Comparison of ENCODE assay signal across 15 mouse cellular contexts in genomic region chr11:100387111-100387510, GRCm38 (mm10). TPM values are rescaled to one million over a fixed set of nuclear protein-coding genes. Genes with fewer than 3 reads are reported as not detected.
DNase-seq lines count a peak whose midpoint lies in the region; ATAC-seq and TF ChIP-seq lines count a peak whose summit lies in the region.
"Had no signal": no experiment of that assay in that cellular context is flagged by ENCODE, and none has a peak within 500 bp of the region (broad histone marks: within the 10 kb centered on the region; RNA-seq: fewer than 3 reads in every experiment).

No protein-coding gene starts in this region.

- H3K4me2 ChIP-seq in heart, embryonic 15.5 days = 0 out of 2 replicates have a peak overlapping the region, but pooled peaks have one; percentile 52
- H3K4me2 ChIP-seq in embryonic facial prominence, embryonic 12.5 days (replicated peaks) = no peak overlapping the region
- H3K4me2 ChIP-seq in limb, embryonic 14.5 days (replicated peaks; ENCODE audit: low read depth, low read length, severe bottlenecking) = no peak overlapping the region
- H3K4me2 ChIP-seq: forebrain, embryonic 15.5 days had no signal

- no peak overlapping the region; the same call in 1 of the 2 replicates for H3K4me3 ChIP-seq in heart, embryonic 15.5 days
- H3K4me3 ChIP-seq in ES-Bruce4 (ENCODE audit: low read depth, low read length) = no peak overlapping the region
- H3K4me3 ChIP-seq in embryonic facial prominence, embryonic 12.5 days = no peak overlapping the region
- H3K4me3 ChIP-seq in limb, embryonic 14.5 days (replicated peaks; ENCODE audit: low read length) = no peak overlapping the region
- H3K4me3 ChIP-seq: forebrain, embryonic 15.5 days; limb, embryonic 12.5 days had no signal

- peaks cover 41% of the 10 kb centered on the region for H3K36me3 ChIP-seq in heart, embryonic 15.5 days
- 0 out of 2 replicates have a peak, but pooled peaks cover 4% of the 10 kb centered on the region for H3K36me3 ChIP-seq in ES-Bruce4 (ENCODE audit: control insufficient read depth, insufficient read depth, low read length, poor library complexity, severe bottlenecking)
- peaks cover 34% of the 10 kb centered on the region for H3K36me3 ChIP-seq in embryonic facial prominence, embryonic 12.5 days
- H3K36me3 ChIP-seq in limb, embryonic 14.5 days (ENCODE audit: control insufficient read depth, insufficient read depth, low read length) = peaks cover 36% of the 10 kb centered on the region

- peaks cover 61% of the 10 kb centered on the region for H3K4me1 ChIP-seq in heart, embryonic 15.5 days (replicated peaks)
- peaks cover 21% of the 10 kb centered on the region for H3K4me1 ChIP-seq in ES-Bruce4 (ENCODE audit: control insufficient read depth, insufficient read depth, low read length)
- H3K4me1 ChIP-seq in embryonic facial prominence, embryonic 12.5 days = peaks cover 31% of the 10 kb centered on the region
- H3K4me1 ChIP-seq in limb, embryonic 14.5 days (ENCODE audit: control insufficient read depth, insufficient read depth, low read length) = peaks cover 21% of the 10 kb centered on the region

- intact Hi-C loops in heart, postnatal 10 days (cut with DNase I) = no loop called here

- no peaks in the 10 kb centered on the region for H3K27me3 ChIP-seq in heart, embryonic 15.5 days
- H3K27me3 ChIP-seq in ES-Bruce4 (ENCODE audit: control insufficient read depth, insufficient read depth, low read length, poor library complexity, severe bottlenecking) = no peaks in the 10 kb centered on the region
- H3K27me3 ChIP-seq in embryonic facial prominence, embryonic 12.5 days = no peaks in the 10 kb centered on the region
- H3K27me3 ChIP-seq in limb, embryonic 14.5 days (ENCODE audit: control insufficient read depth, insufficient read depth, low read length) = no peaks in the 10 kb centered on the region
- H3K27me3 ChIP-seq: forebrain, embryonic 15.5 days; limb, embryonic 12.5 days had no signal

- TF ChIP-seq CTCF in ES-Bruce4 (IDR thresholded peaks at IDR 0.05; ENCODE audit: low read depth, low read length) = no peak

- no peak for DNase-seq in heart, postnatal 10 days
- DNase-seq in limb, embryonic 14.5 days (ENCODE audit: low spot score) = no peak
- no peak for DNase-seq in left cerebral cortex, adult 9 months (ENCODE audit: low spot score in 2 of 2)
- no peak for DNase-seq in thymus, postnatal 10 days (ENCODE audit: low spot score in 2 of 2)
- DNase-seq: cerebellum, adult 2 months; gastrocnemius, postnatal 14 days; layer of hippocampus, adult 9-11 months had no signal

- H3K27ac ChIP-seq in heart, embryonic 15.5 days = peak overlapping the region; percentile 88
- peak overlapping the region; percentile 95 for H3K27ac ChIP-seq in ES-Bruce4 (ENCODE audit: insufficient read depth, low read length)
- peak overlapping the region; percentile 66 for H3K27ac ChIP-seq in embryonic facial prominence, embryonic 12.5 days
- 0 out of 2 replicates have a peak overlapping the region, but pooled peaks have one; percentile 43 for H3K27ac ChIP-seq in limb, embryonic 14.5 days (replicated peaks; ENCODE audit: low read depth, low read length)
- H3K27ac ChIP-seq: forebrain, embryonic 15.5 days had no signal

- TF ChIP-seq POLR2A in ES-Bruce4 (IDR thresholded peaks at IDR 0.05; ENCODE audit: insufficient read depth, low read length) = no peak
- no peak for TF ChIP-seq POLR2A in limb, embryonic 14.5 days (IDR thresholded peaks at IDR 0.05; ENCODE audit: borderline replicate concordance, extremely low read depth, insufficient read depth, insufficient read length)

- H3K9ac ChIP-seq in heart, embryonic 15.5 days = no peak overlapping the region
- H3K9ac ChIP-seq in ES-Bruce4 (ENCODE audit: low read depth, poor library complexity, severe bottlenecking) = 0 out of 2 replicates have a peak overlapping the region, but pooled peaks have one; percentile 2
- no peak overlapping the region for H3K9ac ChIP-seq in embryonic facial prominence, embryonic 12.5 days
- H3K9ac ChIP-seq in limb, embryonic 14.5 days (ENCODE audit: low read depth, low read length, severe bottlenecking) = no peak overlapping the region
- H3K9ac ChIP-seq: forebrain, embryonic 15.5 days had no signal

- WGBS in heart, embryonic 15.5 days = 84% methylated on average over 6 of the region's 6 CpGs
- WGBS in embryonic facial prominence, embryonic 12.5 days = 87% methylated on average over 6 of the region's 6 CpGs
- 91% methylated on average over 6 of the region's 6 CpGs for WGBS in limb, embryonic 14.5 days

- ATAC-seq in heart, embryonic 15.5 days (replicated peaks; ENCODE audit: insufficient number of reproducible peaks, insufficient read depth, low FRiP score, low read depth) = no peak
- ATAC-seq in embryonic facial prominence, embryonic 12.5 days (ENCODE audit: insufficient number of reproducible peaks, insufficient read depth, low FRiP score, low TSS enrichment) = no peak
- no peak for ATAC-seq in limb, embryonic 14.5 days (ENCODE audit: low FRiP score, low read depth)
- no peak for ATAC-seq in activated CD4-positive, CD25-positive, alpha-beta regulatory T cell, adult 4 months
- ATAC-seq: forebrain, embryonic 15.5 days; midbrain, embryonic 16.5 days had no signal

- no peak for TF ChIP-seq EP300 in ES-Bruce4 (IDR thresholded peaks at IDR 0.05; ENCODE audit: insufficient read depth, low read depth, low read length)

- H3K9me3 ChIP-seq in heart, embryonic 15.5 days (replicated peaks) = no peaks in the 10 kb centered on the region
- no peaks in the 10 kb centered on the region for H3K9me3 ChIP-seq in ES-Bruce4 (replicated peaks; ENCODE audit: control insufficient read depth, insufficient read depth, low read length, poor library complexity, severe bottlenecking)
- H3K9me3 ChIP-seq in embryonic facial prominence, embryonic 12.5 days = no peaks in the 10 kb centered on the region
- no peaks in the 10 kb centered on the region for H3K9me3 ChIP-seq in limb, embryonic 14.5 days (ENCODE audit: control insufficient read depth, low read length)
- H3K9me3 ChIP-seq: forebrain, embryonic 15.5 days; limb, embryonic 12.5 days had no signal

RNA-seq across cellular contexts. Expression of gene Jup, which starts 10.5 kb away (rescaled TPM):
- 117 and 140 TPM in 2 replicates for polyA plus RNA-seq in heart, embryonic 15.5 days (2015; fragmentation: Nextera tagmentation; extraction: Ambion mirVana)
- total RNA-seq in heart, postnatal 10 days (2021) = 100 to 1,000 TPM; 252 to 286 TPM
- 166 and 171 TPM in 2 replicates for polyA plus RNA-seq in ES-Bruce4 (2011; ENCODE audit: insufficient read depth, insufficient read length, low read depth, missing spikeins)
- 70.6 and 74.0 TPM in 2 replicates for polyA plus RNA-seq in embryonic facial prominence, embryonic 12.5 days (2016; fragmentation: Nextera tagmentation; extraction: Ambion mirVana)
- polyA plus RNA-seq in limb, embryonic 14.5 days (2012; rRNA removed) = 111 and 123 TPM in 2 replicates
- 145 and 159 TPM in 2 replicates for polyA plus RNA-seq in limb, embryonic 14.5 days (2014; fragmentation: Nextera tagmentation; extraction: Ambion mirVana)
- 1 to 10 TPM in 1 of 2 experiments, under 1 TPM in 1; 0.19 to 1.5 TPM for polyA plus RNA-seq in activated CD4-positive, CD25-positive, alpha-beta regulatory T cell, adult 4 months (2017; shearing (Covaris generic))

RNA-seq across cellular contexts. Expression of gene P3h4, which starts 27.5 kb away (rescaled TPM):
- polyA plus RNA-seq in heart, embryonic 15.5 days (2015; fragmentation: Nextera tagmentation; extraction: Ambion mirVana) = 48.3 and 63.1 TPM in 2 replicates
- total RNA-seq in heart, postnatal 10 days (2021) = 10 to 100 TPM; 24.4 to 27.3 TPM
- 13.3 and 16.8 TPM in 2 replicates for polyA plus RNA-seq in ES-Bruce4 (2011; ENCODE audit: insufficient read depth, insufficient read length, low read depth, missing spikeins)
- polyA plus RNA-seq in embryonic facial prominence, embryonic 12.5 days (2016; fragmentation: Nextera tagmentation; extraction: Ambion mirVana) = 51.4 and 55.3 TPM in 2 replicates
- polyA plus RNA-seq in limb, embryonic 14.5 days (2012; rRNA removed) = 120 and 160 TPM in 2 replicates
- polyA plus RNA-seq in limb, embryonic 14.5 days (2014; fragmentation: Nextera tagmentation; extraction: Ambion mirVana) = 92.1 and 95.2 TPM in 2 replicates
- not detected for polyA plus RNA-seq in activated CD4-positive, CD25-positive, alpha-beta regulatory T cell, adult 4 months (2017; shearing (Covaris generic))
- total RNA-seq: neutrophil, adult 5-6 weeks had no signal

RNA-seq across cellular contexts. Expression of gene Fkbp10, which starts 28.4 kb away (rescaled TPM):
- polyA plus RNA-seq in heart, embryonic 15.5 days (2015; fragmentation: Nextera tagmentation; extraction: Ambion mirVana) = 86.3 and 119 TPM in 2 replicates
- total RNA-seq in heart, postnatal 10 days (2021) = 10 to 100 TPM; 58.6 to 59.7 TPM
- polyA plus RNA-seq in ES-Bruce4 (2011; ENCODE audit: insufficient read depth, insufficient read length, low read depth, missing spikeins) = 22.5 and 24.3 TPM in 2 replicates
- 109 and 113 TPM in 2 replicates for polyA plus RNA-seq in embryonic facial prominence, embryonic 12.5 days (2016; fragmentation: Nextera tagmentation; extraction: Ambion mirVana)
- 251 and 316 TPM in 2 replicates for polyA plus RNA-seq in limb, embryonic 14.5 days (2012; rRNA removed)
- polyA plus RNA-seq in limb, embryonic 14.5 days (2014; fragmentation: Nextera tagmentation; extraction: Ambion mirVana) = 179 and 187 TPM in 2 replicates
- not detected for polyA plus RNA-seq in activated CD4-positive, CD25-positive, alpha-beta regulatory T cell, adult 4 months (2017; shearing (Covaris generic))
- total RNA-seq: neutrophil, adult 5-6 weeks had no signal

RNA-seq across cellular contexts. Expression of gene Hap1, which starts 31.2 kb away (rescaled TPM):
- 5.3 and 7.7 TPM in 2 replicates for polyA plus RNA-seq in heart, embryonic 15.5 days (2015; fragmentation: Nextera tagmentation; extraction: Ambion mirVana)
- total RNA-seq in heart, postnatal 10 days (2021) = 1 to 10 TPM; 1.4 TPM
- polyA plus RNA-seq in ES-Bruce4 (2011; ENCODE audit: insufficient read depth, insufficient read length, low read depth, missing spikeins) = 12.7 and 13.6 TPM in 2 replicates
- polyA plus RNA-seq in embryonic facial prominence, embryonic 12.5 days (2016; fragmentation: Nextera tagmentation; extraction: Ambion mirVana) = 10.6 and 13.4 TPM in 2 replicates
- 3.8 and 4.4 TPM in 2 replicates for polyA plus RNA-seq in limb, embryonic 14.5 days (2012; rRNA removed)
- polyA plus RNA-seq in limb, embryonic 14.5 days (2014; fragmentation: Nextera tagmentation; extraction: Ambion mirVana) = 1.4 and 1.6 TPM in 2 replicates
- polyA plus RNA-seq in activated CD4-positive, CD25-positive, alpha-beta regulatory T cell, adult 4 months (2017; shearing (Covaris generic)) = under 1 TPM in 1 of 2 experiments, not detected in 1; 0.87 TPM

RNA-seq across cellular contexts. Expression of gene Gast, which starts 52.9 kb away (rescaled TPM):
- not detected in 2 replicates for polyA plus RNA-seq in heart, embryonic 15.5 days (2015; fragmentation: Nextera tagmentation; extraction: Ambion mirVana)
- not detected for total RNA-seq in heart, postnatal 10 days (2021)
- not detected in 2 replicates for polyA plus RNA-seq in ES-Bruce4 (2011; ENCODE audit: insufficient read depth, insufficient read length, low read depth, missing spikeins)
- not detected in 2 replicates for polyA plus RNA-seq in embryonic facial prominence, embryonic 12.5 days (2016; fragmentation: Nextera tagmentation; extraction: Ambion mirVana)
- 0.36 and 0.74 TPM in 2 replicates for polyA plus RNA-seq in limb, embryonic 14.5 days (2012; rRNA removed)
- polyA plus RNA-seq in limb, embryonic 14.5 days (2014; fragmentation: Nextera tagmentation; extraction: Ambion mirVana) = 0.47 and 0.50 TPM in 2 replicates
- polyA plus RNA-seq in activated CD4-positive, CD25-positive, alpha-beta regulatory T cell, adult 4 months (2017; shearing (Covaris generic)) = not detected
- total RNA-seq: gastrocnemius, postnatal 14 days; neutrophil, adult 5-6 weeks had no signal
- polyA plus RNA-seq: cerebellum, adult 2 months; limb, embryonic 12.5 days had no signal

Comparison
In these comparisons a context has a peak if more than half of its experiments do, and no peak if none do; other contexts are left out.
1. H3K27ac ChIP-seq: peak in every context shown above with its lines; median percentile 95 in ES-Bruce4; 88 in heart, embryonic 15.5 days; 66 in embryonic facial prominence, embryonic 12.5 days; 43 in limb, embryonic 14.5 days.
2. RNA of gene Jup, which starts 10.5 kb away (polyA plus RNA-seq): 166 to 171 TPM in ES-Bruce4, 111 to 159 TPM in limb, embryonic 14.5 days, 117 to 140 TPM in heart, embryonic 15.5 days and 70.6 to 74.0 TPM in embryonic facial prominence, embryonic 12.5 days; 0.19 to 1.5 TPM in activated CD4-positive, CD25-positive, alpha-beta regulatory T cell, adult 4 months; every median in the first group is over 10 times any median in the second.
3. RNA of gene P3h4, which starts 27.5 kb away (polyA plus RNA-seq): 92.1 to 160 TPM in limb, embryonic 14.5 days, 51.4 to 55.3 TPM in embryonic facial prominence, embryonic 12.5 days, 48.3 to 63.1 TPM in heart, embryonic 15.5 days and 13.3 to 16.8 TPM in ES-Bruce4; not detected in activated CD4-positive, CD25-positive, alpha-beta regulatory T cell, adult 4 months; every median in the first group is over 10 times any median in the second.
4. RNA of gene Fkbp10, which starts 28.4 kb away (polyA plus RNA-seq): 179 to 316 TPM in limb, embryonic 14.5 days, 109 to 113 TPM in embryonic facial prominence, embryonic 12.5 days, 86.3 to 119 TPM in heart, embryonic 15.5 days and 22.5 to 24.3 TPM in ES-Bruce4; not detected in activated CD4-positive, CD25-positive, alpha-beta regulatory T cell, adult 4 months; every median in the first group is over 10 times any median in the second.